Mouse (Mus musculus): ENCODE measurements at regions not wholly inside any gene's neighbourhood (a gene's known extent, or its start where the extent isn't known, plus 50 kb on each side); places are given as distances from the start of the nearest gene placed in this dataset.

DNA sequence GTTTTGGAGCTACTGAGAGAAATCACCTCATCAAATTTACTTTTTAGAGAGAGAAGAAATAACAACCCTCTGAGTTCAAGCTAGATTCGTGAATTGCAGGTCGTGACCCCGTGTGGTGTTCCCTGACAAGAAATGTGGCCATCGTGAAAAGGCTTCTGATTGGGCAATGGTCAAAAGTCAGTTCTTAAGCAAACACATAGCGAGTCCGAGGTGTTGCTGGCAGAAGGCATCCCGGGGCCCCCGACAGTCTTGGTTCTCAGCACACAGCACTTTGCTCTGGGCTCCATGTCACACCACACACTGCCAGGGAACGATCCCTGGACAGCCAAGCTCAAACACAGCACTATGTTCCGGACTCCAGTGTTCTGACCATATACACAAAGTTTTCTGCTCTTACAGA, 320.0 kb downstream of the Etnk1 start:
- DNase-seq: no peak
- 58% methylated on average over 10 of the region's 10 CpGs for WGBS
- TF ChIP-seq CTCF (IDR thresholded peaks at IDR 0.05; ENCODE audit: insufficient read depth, low read length) (no peak), POLR2A (IDR thresholded peaks at IDR 0.05; ENCODE audit: borderline replicate concordance, extremely low read depth, low read depth, low read length) (no peak)
- no peak overlapping the region for H3K4me3 ChIP-seq (replicated peaks; ENCODE audit: extremely low read depth, low read depth, low read length)
- H3K4me1 ChIP-seq (ENCODE audit: control insufficient read depth, insufficient read depth, low read length): no peaks in the 10 kb centered on the region

DNA sequence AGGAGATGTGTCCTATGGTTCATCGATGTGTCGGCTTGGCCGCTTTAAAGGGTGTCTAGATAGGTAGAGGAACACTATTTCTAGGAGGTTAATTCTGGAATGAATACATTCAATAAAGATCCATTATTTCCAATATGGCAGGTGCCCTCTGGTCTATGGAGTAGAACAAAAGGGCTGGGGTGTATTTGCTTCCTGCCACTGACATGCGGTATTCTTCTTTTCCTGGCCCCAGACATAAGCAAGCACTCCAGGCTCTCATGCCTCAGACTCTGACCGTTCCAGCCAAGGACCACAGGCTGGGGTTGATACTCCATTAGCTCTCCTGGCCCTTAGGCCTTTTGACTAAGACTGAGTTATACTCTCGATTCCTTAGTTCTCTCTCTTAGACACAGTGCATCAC, 323.0 kb downstream of the Etnk1 start:
- WGBS: 92% methylated on average over 6 of the region's 6 CpGs
- Histone ChIP-seq H3K4me1 (ENCODE audit: control insufficient read depth, insufficient read depth, low read length) (no peaks in the 10 kb centered on the region), H3K4me3 (replicated peaks; ENCODE audit: extremely low read depth, low read depth, low read length) (no peak overlapping the region)
- TF ChIP-seq POLR2A (IDR thresholded peaks at IDR 0.05; ENCODE audit: borderline replicate concordance, extremely low read depth, low read depth, low read length) (no peak), CTCF (IDR thresholded peaks at IDR 0.05; ENCODE audit: insufficient read depth, low read length) (no peak)
- no peak for DNase-seq

DNA sequence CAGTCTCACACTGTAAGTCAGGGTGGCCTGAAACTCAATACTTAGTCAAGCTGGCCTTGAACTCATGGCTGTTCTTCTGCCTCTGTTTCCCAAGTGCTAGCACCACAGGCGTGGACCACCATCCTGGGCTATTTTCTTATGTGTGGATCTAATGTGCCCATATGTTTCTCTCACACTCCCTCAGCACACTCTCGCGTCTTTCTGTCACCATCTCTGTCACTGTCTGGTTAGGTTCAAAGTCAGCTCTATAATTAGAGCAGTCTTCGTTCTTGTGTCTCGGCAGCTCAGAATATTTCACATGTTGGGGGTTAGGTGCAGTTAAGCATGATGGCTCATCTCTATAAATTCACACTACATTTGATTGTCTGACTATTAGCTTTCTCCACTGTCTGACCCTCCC, 324.4 kb downstream of the Etnk1 start:
- Histone ChIP-seq H3K4me1 (ENCODE audit: control insufficient read depth, insufficient read depth, low read length) (no peaks in the 10 kb centered on the region), H3K4me3 (replicated peaks; ENCODE audit: extremely low read depth, low read depth, low read length) (no peak overlapping the region)
- 91% methylated on average over 5 of the region's 5 CpGs for WGBS
- DNase-seq: no peak
- no peak for TF ChIP-seq CTCF (IDR thresholded peaks at IDR 0.05; ENCODE audit: insufficient read depth, low read length)
- no peak for TF ChIP-seq POLR2A (IDR thresholded peaks at IDR 0.05; ENCODE audit: borderline replicate concordance, extremely low read depth, low read depth, low read length)

DNA sequence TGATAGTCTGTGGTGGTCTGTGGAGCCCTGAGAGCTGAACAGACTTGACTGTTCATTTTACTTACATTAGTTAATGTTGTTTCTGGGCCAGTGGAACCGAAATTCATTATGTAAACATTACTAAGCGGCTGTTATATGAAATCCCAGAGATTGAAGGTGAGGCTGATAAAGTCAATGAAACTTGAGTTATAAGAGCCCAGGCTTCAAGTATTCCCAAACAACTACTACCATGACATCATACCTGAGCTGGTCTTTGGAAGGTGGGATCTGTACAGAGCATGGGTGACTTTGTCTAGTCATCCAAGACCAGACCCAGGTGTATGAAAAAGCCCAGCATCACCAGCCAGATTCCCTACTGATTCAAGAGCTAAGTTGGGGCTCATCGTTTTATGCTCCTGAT, 326.5 kb downstream of the Etnk1 start:
- 81% methylated on average over 3 of the region's 3 CpGs for WGBS
- no peak for DNase-seq
- H3K4me1 ChIP-seq (ENCODE audit: control insufficient read depth, insufficient read depth, low read length): no peaks in the 10 kb centered on the region
- TF ChIP-seq CTCF (IDR thresholded peaks at IDR 0.05; ENCODE audit: insufficient read depth, low read length) (no peak), POLR2A (IDR thresholded peaks at IDR 0.05; ENCODE audit: borderline replicate concordance, extremely low read depth, low read depth, low read length) (no peak)
- H3K4me3 ChIP-seq (replicated peaks; ENCODE audit: extremely low read depth, low read depth, low read length): no peak overlapping the region

DNA sequence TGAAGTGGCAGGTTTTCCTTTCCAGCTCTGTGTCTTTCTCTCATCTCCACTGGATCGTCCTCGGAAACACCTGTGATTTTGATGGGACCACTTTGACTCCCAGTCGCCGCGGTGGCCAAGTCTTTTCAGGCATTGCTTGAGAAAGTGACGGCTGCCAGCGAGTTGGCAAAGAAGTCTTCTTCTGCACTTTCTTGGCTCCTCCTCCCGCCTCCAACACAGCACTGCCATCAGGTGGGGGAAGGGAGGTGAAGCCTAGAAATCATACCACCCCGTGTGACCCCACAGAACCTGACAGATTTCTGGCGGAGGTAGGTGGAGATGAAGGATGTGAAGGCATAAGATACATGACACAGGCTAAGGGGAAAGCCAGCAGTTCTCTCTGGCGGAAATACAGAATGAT, 327.3 kb downstream of the Etnk1 start:
- DNase-seq: no peak
- no peak for TF ChIP-seq CTCF (IDR thresholded peaks at IDR 0.05; ENCODE audit: insufficient read depth, low read length)
- no peak for TF ChIP-seq POLR2A (IDR thresholded peaks at IDR 0.05; ENCODE audit: borderline replicate concordance, extremely low read depth, low read depth, low read length)
- Histone ChIP-seq H3K4me3 (replicated peaks; ENCODE audit: extremely low read depth, low read depth, low read length) (no peak overlapping the region), H3K4me1 (ENCODE audit: control insufficient read depth, insufficient read depth, low read length) (no peaks in the 10 kb centered on the region)
- WGBS: 77% methylated on average over 11 of the region's 11 CpGs

DNA sequence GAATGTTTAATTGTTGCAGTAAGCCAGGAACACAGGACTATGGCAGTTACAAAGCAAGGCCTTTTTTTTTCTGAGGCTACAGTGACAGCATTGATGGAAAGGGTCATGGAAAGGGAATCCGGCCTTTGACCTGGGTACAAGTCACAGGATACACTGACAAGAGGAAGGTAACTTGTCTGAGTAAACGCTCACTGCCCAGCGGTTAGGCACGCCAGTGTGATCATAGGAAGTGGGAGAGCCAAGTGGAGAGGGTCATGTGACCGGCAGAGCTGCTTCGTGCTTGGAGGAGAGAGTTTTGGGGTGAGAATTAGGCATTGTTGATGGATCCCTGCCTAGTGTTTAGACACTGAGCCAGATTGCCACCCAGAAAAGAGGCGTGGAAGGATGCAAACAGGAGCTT, 327.9 kb downstream of the Etnk1 start:
- no peak overlapping the region for H3K4me3 ChIP-seq (replicated peaks; ENCODE audit: extremely low read depth, low read depth, low read length)
- WGBS: 35% methylated on average over 7 of the region's 7 CpGs
- TF ChIP-seq CTCF (IDR thresholded peaks at IDR 0.05; ENCODE audit: insufficient read depth, low read length): no peak
- TF ChIP-seq POLR2A (IDR thresholded peaks at IDR 0.05; ENCODE audit: borderline replicate concordance, extremely low read depth, low read depth, low read length): no peak

GRCm38 (mm10) chr6:143498764-143499163, 331.7 kb downstream of the Etnk1 start:
- no peak for DNase-seq
- 80% methylated on average over 14 of the region's 14 CpGs for WGBS
- Histone ChIP-seq H3K4me1 (ENCODE audit: control insufficient read depth, insufficient read depth, low read length) (peaks cover 7% of the 10 kb centered on the region; the same call in 1 of the 2 replicates), H3K4me3 (replicated peaks; ENCODE audit: extremely low read depth, low read depth, low read length) (no peak overlapping the region)
- TF ChIP-seq CTCF (IDR thresholded peaks at IDR 0.05; ENCODE audit: insufficient read depth, low read length) (no peak), POLR2A (IDR thresholded peaks at IDR 0.05; ENCODE audit: borderline replicate concordance, extremely low read depth, low read depth, low read length) (no peak)

More for the DNA sequence above, 327.9 kb downstream of the Etnk1 start:
- no peak for DNase-seq
- H3K4me1 ChIP-seq (ENCODE audit: control insufficient read depth, insufficient read depth, low read length): no peaks in the 10 kb centered on the region

DNA sequence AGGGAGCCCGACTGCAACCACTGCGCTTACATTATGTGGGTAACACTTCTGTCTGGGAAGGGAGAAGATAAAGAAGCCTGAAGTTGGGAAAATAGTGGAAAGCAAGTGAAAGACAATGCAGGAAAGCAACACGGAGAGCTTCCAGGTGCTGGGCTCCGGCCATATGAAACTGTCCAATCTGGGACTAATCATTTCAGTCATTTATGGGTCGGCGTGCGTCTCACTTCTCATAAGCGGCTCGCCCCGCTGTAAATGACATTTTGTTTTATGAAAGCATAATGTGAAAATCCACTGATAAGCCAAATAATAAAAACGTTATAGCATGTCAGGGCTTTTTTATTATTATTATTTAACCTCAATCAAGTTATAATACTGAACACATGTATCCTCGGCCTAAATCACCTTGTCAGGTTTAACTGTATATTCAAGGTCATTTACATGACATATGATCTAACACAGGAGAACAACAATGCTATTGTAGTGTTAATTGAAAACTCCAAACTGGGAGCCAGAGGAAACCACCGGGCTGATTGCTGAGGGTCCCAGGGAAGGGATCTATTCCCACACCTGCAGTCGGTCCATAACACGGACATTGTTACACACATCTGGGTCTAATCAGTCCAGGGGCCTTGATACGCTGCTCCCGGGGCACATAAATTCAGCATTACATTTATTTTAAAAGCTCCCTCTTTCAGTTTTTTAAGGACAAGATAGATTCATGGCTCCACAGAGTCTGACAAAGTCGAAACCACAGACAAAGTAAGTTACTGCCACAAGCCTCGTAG, 332.4 kb downstream of the Etnk1 start:
- no peak for DNase-seq
- no peak overlapping the region for H3K4me3 ChIP-seq (replicated peaks; ENCODE audit: extremely low read depth, low read depth, low read length)
- no peak for TF ChIP-seq CTCF (IDR thresholded peaks at IDR 0.05; ENCODE audit: insufficient read depth, low read length)
- no peak for TF ChIP-seq POLR2A (IDR thresholded peaks at IDR 0.05; ENCODE audit: borderline replicate concordance, extremely low read depth, low read depth, low read length)
- peaks cover 7% of the 10 kb centered on the region; the same call in 1 of the 2 replicates for H3K4me1 ChIP-seq (ENCODE audit: control insufficient read depth, insufficient read depth, low read length)
- 90% methylated on average over 19 of the region's 19 CpGs for WGBS

DNA sequence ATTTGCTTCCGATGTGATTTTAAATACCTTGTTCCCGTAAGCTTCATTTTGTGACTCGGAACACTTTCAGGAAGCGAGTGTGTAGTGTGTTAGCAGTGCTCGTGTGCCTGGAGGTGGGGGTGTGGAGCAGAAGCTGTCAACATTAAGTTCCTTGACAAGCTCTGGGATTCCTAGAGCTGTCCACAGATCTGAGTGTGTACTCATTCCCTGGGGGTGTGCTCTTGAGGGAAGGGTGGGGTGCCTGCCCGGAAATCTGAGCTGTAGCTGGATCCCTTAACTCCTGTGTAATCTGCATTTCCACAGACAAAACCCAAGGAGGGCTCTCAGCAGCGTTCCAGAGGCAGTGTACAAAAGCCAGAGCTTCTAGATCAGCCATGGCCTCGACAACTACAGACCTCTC, 335.8 kb downstream of the Etnk1 start:
- Histone ChIP-seq H3K4me3 (replicated peaks; ENCODE audit: extremely low read depth, low read depth, low read length) (no peak overlapping the region), H3K4me1 (ENCODE audit: control insufficient read depth, insufficient read depth, low read length) (peaks cover 7% of the 10 kb centered on the region; the same call in 1 of the 2 replicates)
- 53% methylated on average over 8 of the region's 8 CpGs for WGBS
- TF ChIP-seq CTCF (IDR thresholded peaks at IDR 0.05; ENCODE audit: insufficient read depth, low read length) (no peak), POLR2A (IDR thresholded peaks at IDR 0.05; ENCODE audit: borderline replicate concordance, extremely low read depth, low read depth, low read length) (no peak)
- no peak for DNase-seq

DNA sequence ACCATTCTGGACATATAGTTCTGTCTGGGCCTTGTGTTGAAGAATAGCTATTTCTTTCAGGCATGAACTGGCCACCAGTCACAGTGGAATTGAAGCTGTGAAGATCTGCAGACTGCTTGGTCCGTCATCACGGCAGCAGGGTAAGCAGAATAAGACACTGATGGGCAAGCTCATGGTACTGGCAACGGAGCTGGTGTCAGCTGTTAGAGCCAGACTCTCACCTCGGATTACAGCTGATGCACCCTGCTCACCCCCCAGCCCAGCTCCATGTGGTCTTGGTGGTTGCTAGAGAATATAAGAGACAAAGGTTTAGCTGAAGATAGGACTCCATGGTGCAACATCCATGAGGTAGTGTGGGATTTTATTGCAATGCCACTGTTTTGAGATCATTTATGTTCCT, 336.9 kb downstream of the Etnk1 start:
- no peak for DNase-seq
- Histone ChIP-seq H3K4me1 (ENCODE audit: control insufficient read depth, insufficient read depth, low read length) (peaks cover 7% of the 10 kb centered on the region; the same call in 1 of the 2 replicates), H3K4me3 (replicated peaks; ENCODE audit: extremely low read depth, low read depth, low read length) (no peak overlapping the region)
- TF ChIP-seq CTCF (IDR thresholded peaks at IDR 0.05; ENCODE audit: insufficient read depth, low read length) (no peak), POLR2A (IDR thresholded peaks at IDR 0.05; ENCODE audit: borderline replicate concordance, extremely low read depth, low read depth, low read length) (no peak)
- WGBS: 95% methylated on average over 4 of the region's 4 CpGs

Measured in lung, adult 2 months (tissue).